27 mouse cellular contexts compared by ENCODE assay signal in the genomic region with DNA sequence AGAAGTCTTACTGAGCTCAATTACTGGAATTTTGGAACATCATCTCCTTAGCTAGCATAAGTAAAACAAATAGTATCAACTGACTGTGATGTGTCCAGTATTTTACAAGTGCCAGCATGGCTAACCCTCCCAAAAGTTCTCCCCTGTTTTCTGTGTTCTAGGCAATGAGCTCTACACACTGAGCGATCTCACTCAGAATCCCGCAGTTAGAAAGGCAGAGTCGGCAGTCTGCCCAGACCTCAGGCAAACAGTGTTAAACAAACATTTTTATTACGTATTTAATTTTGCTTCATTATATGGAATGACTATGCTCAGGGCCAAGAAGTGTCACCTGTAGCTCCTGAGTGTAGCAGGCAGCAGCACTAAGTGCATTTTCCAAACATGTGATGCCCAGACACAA. TPM values are rescaled to one million over a fixed set of nuclear protein-coding genes. Genes with fewer than 3 reads are reported as not detected.
A peak's percentile ranks its signal among the peaks of the same experiment; 100 is the strongest.
DNase-seq lines count a peak whose midpoint lies in the region; ATAC-seq and TF ChIP-seq lines count a peak whose summit lies in the region.
"Had no signal": no experiment of that assay in that cellular context is flagged by ENCODE, and none has a peak within 500 bp of the region (broad histone marks: within the 10 kb centered on the region; RNA-seq: fewer than 3 reads in every experiment).

No protein-coding gene starts in this region.

- peak; percentile 36; the same call in 1 of the 2 replicates for ATAC-seq in neural tube, embryonic 15.5 days (ENCODE audit: low FRiP score)
- no peak for ATAC-seq in stomach, postnatal 0 days (ENCODE audit: low FRiP score, low TSS enrichment)
- ATAC-seq in hindbrain, embryonic 16.5 days: no peak
- ATAC-seq: activated CD4-positive, CD25-positive, alpha-beta regulatory T cell, adult 4 months; CD4-positive, CD25-positive, alpha-beta regulatory T cell, adult 4 months; forebrain, embryonic 13.5 days; Patski had no signal

- H3K4me2 ChIP-seq in neural tube, embryonic 15.5 days: no peak overlapping the region
- no peak overlapping the region for H3K4me2 ChIP-seq in stomach, postnatal 0 days (replicated peaks; ENCODE audit: low read depth)
- H3K4me2 ChIP-seq in hindbrain, embryonic 16.5 days (ENCODE audit: low read length): no peak overlapping the region
- H3K4me2 ChIP-seq: embryonic facial prominence, embryonic 12.5 days; forebrain, embryonic 13.5 days had no signal

- no peaks in the 10 kb centered on the region for H3K9me3 ChIP-seq in neural tube, embryonic 15.5 days (replicated peaks)
- no peaks in the 10 kb centered on the region for H3K9me3 ChIP-seq in limb, embryonic 10.5 days (replicated peaks)
- no peaks in the 10 kb centered on the region for H3K9me3 ChIP-seq in stomach, postnatal 0 days (ENCODE audit: control insufficient read depth, low read length)
- H3K9me3 ChIP-seq in hindbrain, embryonic 16.5 days (ENCODE audit: control insufficient read depth, low read length): no peaks in the 10 kb centered on the region
- H3K9me3 ChIP-seq: embryonic facial prominence, embryonic 10.5 days; embryonic facial prominence, embryonic 12.5 days; forebrain, embryonic 13.5 days; G1E had no signal

- 0 out of 2 replicates have a peak, but pooled peaks cover 6% of the 10 kb centered on the region for H3K4me1 ChIP-seq in neural tube, embryonic 15.5 days
- H3K4me1 ChIP-seq in limb, embryonic 10.5 days: peaks cover 53% of the 10 kb centered on the region
- H3K4me1 ChIP-seq in stomach, postnatal 0 days (replicated peaks; ENCODE audit: control insufficient read depth, insufficient read depth): no peaks in the 10 kb centered on the region
- H3K4me1 ChIP-seq in hindbrain, embryonic 16.5 days (ENCODE audit: control insufficient read depth, insufficient read depth, low read depth, low read length): no peaks in the 10 kb centered on the region
- H3K4me1 ChIP-seq: embryonic facial prominence, embryonic 12.5 days had no signal

- 76% methylated on average over 4 of the region's 4 CpGs for WGBS in neural tube, embryonic 15.5 days
- 93% methylated on average over 4 of the region's 4 CpGs for WGBS in limb, embryonic 10.5 days
- 40% methylated on average over 4 of the region's 4 CpGs for WGBS in stomach, postnatal 0 days
- 88% methylated on average over 4 of the region's 4 CpGs for WGBS in hindbrain, embryonic 16.5 days

- H3K36me3 ChIP-seq in neural tube, embryonic 15.5 days: no peaks in the 10 kb centered on the region
- no peaks in the 10 kb centered on the region for H3K36me3 ChIP-seq in limb, embryonic 10.5 days
- no peaks in the 10 kb centered on the region for H3K36me3 ChIP-seq in stomach, postnatal 0 days (ENCODE audit: control insufficient read depth, insufficient read depth, low read length)
- no peaks in the 10 kb centered on the region for H3K36me3 ChIP-seq in hindbrain, embryonic 16.5 days (ENCODE audit: control insufficient read depth, insufficient read depth, low read length)
- H3K36me3 ChIP-seq: embryonic facial prominence, embryonic 10.5 days; embryonic facial prominence, embryonic 12.5 days had no signal

- no peak overlapping the region for H3K9ac ChIP-seq in neural tube, embryonic 15.5 days (replicated peaks)
- H3K9ac ChIP-seq in stomach, postnatal 0 days (ENCODE audit: low read length): no peak overlapping the region
- H3K9ac ChIP-seq in hindbrain, embryonic 16.5 days (ENCODE audit: low read depth, low read length): no peak overlapping the region
- H3K9ac ChIP-seq: embryonic facial prominence, embryonic 12.5 days; forebrain, embryonic 13.5 days had no signal

- H3K27ac ChIP-seq in neural tube, embryonic 15.5 days (replicated peaks): no peak overlapping the region
- H3K27ac ChIP-seq in limb, embryonic 10.5 days: 0 out of 2 replicates have a peak overlapping the region, but pooled peaks have one; percentile 12
- no peak overlapping the region for H3K27ac ChIP-seq in stomach, postnatal 0 days (replicated peaks)
- no peak overlapping the region for H3K27ac ChIP-seq in hindbrain, embryonic 16.5 days (ENCODE audit: low read depth, low read length)
- H3K27ac ChIP-seq: embryonic facial prominence, embryonic 10.5 days; embryonic facial prominence, embryonic 12.5 days; forebrain, embryonic 13.5 days had no signal

- DNase-seq in heart, adult 11 months: peak; percentile 52
- DNase-seq in heart, postnatal 10 days: no peak
- no peak for DNase-seq in neural tube, embryonic 10.5 days (ENCODE audit: extremely low spot score, low spot score)
- no peak for DNase-seq in limb, embryonic 10.5 days (ENCODE audit: low spot score)
- DNase-seq in stomach, postnatal 0 days (ENCODE audit: low spot score): peak; percentile 30
- DNase-seq: adrenal gland, adult 8-10 months; adrenal gland, postnatal 14 days; adrenal gland, postnatal 36 days; B cell, adult 2 months; cerebellum, adult 11-12 months; cerebellum, adult 2 months; cerebellum, adult 9-10 months; cerebellum, postnatal 10 days; cerebellum, postnatal 25 days had no signal

- no peaks in the 10 kb centered on the region for H3K27me3 ChIP-seq in neural tube, embryonic 15.5 days (replicated peaks)
- H3K27me3 ChIP-seq in limb, embryonic 10.5 days (ENCODE audit: low read depth, poor library complexity, severe bottlenecking): no peaks in the 10 kb centered on the region
- no peaks in the 10 kb centered on the region for H3K27me3 ChIP-seq in stomach, postnatal 0 days (ENCODE audit: control insufficient read depth, insufficient read depth, low read length)
- no peaks in the 10 kb centered on the region for H3K27me3 ChIP-seq in hindbrain, embryonic 16.5 days (replicated peaks; ENCODE audit: control insufficient read depth, insufficient read depth, low read length)
- H3K27me3 ChIP-seq: embryonic facial prominence, embryonic 12.5 days; forebrain, embryonic 13.5 days; Patski had no signal

- no peak overlapping the region for H3K4me3 ChIP-seq in neural tube, embryonic 15.5 days (replicated peaks)
- no peak overlapping the region for H3K4me3 ChIP-seq in limb, embryonic 10.5 days
- H3K4me3 ChIP-seq in stomach, postnatal 0 days (ENCODE audit: low read depth, low read length): no peak overlapping the region
- no peak overlapping the region for H3K4me3 ChIP-seq in hindbrain, embryonic 16.5 days (ENCODE audit: low read length)
- H3K4me3 ChIP-seq: embryonic facial prominence, embryonic 10.5 days; embryonic facial prominence, embryonic 12.5 days; forebrain, embryonic 13.5 days had no signal

- intact Hi-C loops in heart, postnatal 10 days (cut with DNase I): no loop called here

- TF ChIP-seq CTCF in stomach, postnatal 0 days (IDR thresholded peaks at IDR 0.05; ENCODE audit: low read depth): no peak

- TF ChIP-seq EP300 in stomach, postnatal 0 days (optimal IDR thresholded peaks at IDR 0.05): no peak

RNA-seq across cellular contexts. Expression of gene Rag2, which starts 47.3 kb away (rescaled TPM):
- total RNA-seq in heart, postnatal 10 days (2021): under 1 TPM; 0.12 to 0.17 TPM
- polyA plus RNA-seq in neural tube, embryonic 15.5 days (2015; fragmentation: Nextera tagmentation; extraction: Ambion mirVana): 13.1 TPM in 1 of 2 replicates, not detected in the other
- polyA plus RNA-seq in limb, embryonic 10.5 days (2016; fragmentation: Nextera tagmentation; extraction: Ambion mirVana): not detected in 2 replicates
- not detected in 2 replicates for polyA plus RNA-seq in stomach, postnatal 0 days (2015; fragmentation: Nextera tagmentation; extraction: Ambion mirVana)
- polyA plus RNA-seq in hindbrain, embryonic 16.5 days (2015; fragmentation: Nextera tagmentation; extraction: Ambion mirVana): not detected in 2 replicates
- total RNA-seq: adrenal gland, adult 18-20 months; adrenal gland, adult 8-10 months; adrenal gland, postnatal 36 days; CH12.LX had no signal
- polyA plus RNA-seq: activated CD4-positive, CD25-positive, alpha-beta regulatory T cell, adult 4 months; cerebellum, adult 2 months; cortical plate, adult 2 months; embryonic facial prominence, embryonic 10.5 days; forebrain, embryonic 11.5 days; forebrain, embryonic 13.5 days; G1E; Patski had no signal

Comparison
In these comparisons a context has a peak if more than half of its experiments do, and no peak if none do; other contexts are left out.
1. DNase-seq: peak in heart, adult 11 months (single experiment) and stomach, postnatal 0 days (single experiment); none in heart, postnatal 10 days (0 of 2), neural tube, embryonic 10.5 days (single experiment) and limb, embryonic 10.5 days (single experiment).